Mouse (Mus musculus): ENCODE results near the gene Cul9. TPM values are rescaled to one million over a fixed set of nuclear protein-coding genes. Genes with fewer than 3 reads are reported as not detected.
A peak's percentile ranks its signal among the peaks of the same experiment; 100 is the strongest.
"Not testable (repeated sequence)": the region's sequence is repeated elsewhere in the genome, so short reads cannot be mapped to it uniquely, and the experiment has no call there.

The Cul9 gene
- total and polyA plus RNA-seq, 3 experiments, result 0.45 to 0.76 (median 0.70) TPM

GRCm38 (mm10) chr17:46574535-46574934 is 28.3 kb upstream of the Cul9 start:
- DNase-seq (ENCODE audit: low spot score) (no peak), ATAC-seq (ENCODE audit: extremely low read depth, insufficient number of reproducible peaks, low FRiP score, poor library complexity, severe bottlenecking) (no peak)
- H3K9me3 ChIP-seq (replicated peaks), result no peaks in the 10 kb centered on the region
- H3K4me3 ChIP-seq (ENCODE audit: low read depth, low read length), result no peak overlapping the region
- H3K27me3 ChIP-seq (ENCODE audit: insufficient read depth, low read length), result peaks cover 45% of the 10 kb centered on the region
- TF ChIP-seq TAL1 (conservative IDR thresholded peaks at IDR 0.05; ENCODE audit: low read depth, low read length) (no peak), GATA1 (IDR thresholded peaks at IDR 0.05; ENCODE audit: borderline replicate concordance, low read length) (no peak), POLR2AphosphoS5 (IDR thresholded peaks at IDR 0.05; ENCODE audit: insufficient replicate concordance, low read depth, low read length) (no peak), GATA2 (IDR thresholded peaks at IDR 0.05; ENCODE audit: borderline replicate concordance, low read depth, low read length) (no peak), CTCF (IDR thresholded peaks at IDR 0.05; ENCODE audit: low read depth, low read length) (no peak)
- no peaks in the 10 kb centered on the region for H3K36me3 ChIP-seq (replicated peaks)
- 0 out of 2 replicates have a peak, but pooled peaks cover 2% of the 10 kb centered on the region for H3K4me1 ChIP-seq (ENCODE audit: insufficient read depth, low read depth, low read length)

GRCm38 (mm10) chr17:46571005-46571404 is 24.8 kb upstream of the Cul9 start:
- H3K4me1 ChIP-seq (ENCODE audit: insufficient read depth, low read depth, low read length), result no peaks in the 10 kb centered on the region
- peaks cover 39% of the 10 kb centered on the region for H3K27me3 ChIP-seq (ENCODE audit: insufficient read depth, low read length)
- DNase-seq (ENCODE audit: low spot score), result no peak
- TF ChIP-seq CTCF (IDR thresholded peaks at IDR 0.05; ENCODE audit: low read depth, low read length) (no peak), GATA1 (IDR thresholded peaks at IDR 0.05; ENCODE audit: borderline replicate concordance, low read length) (no peak)
- no peaks in the 10 kb centered on the region for H3K36me3 ChIP-seq (replicated peaks)
- no peak overlapping the region for H3K4me3 ChIP-seq (ENCODE audit: low read depth, low read length)
- no peaks in the 10 kb centered on the region for H3K9me3 ChIP-seq (replicated peaks)
- ATAC-seq (ENCODE audit: extremely low read depth, insufficient number of reproducible peaks, low FRiP score, poor library complexity, severe bottlenecking), result no peak

- no peaks in the 10 kb centered on the region for H3K9me3 ChIP-seq (replicated peaks)
- H3K4me1 ChIP-seq (ENCODE audit: insufficient read depth, low read depth, low read length), result peaks cover 25% of the 10 kb centered on the region
- ATAC-seq (ENCODE audit: extremely low read depth, insufficient number of reproducible peaks, low FRiP score, poor library complexity, severe bottlenecking), result no peak
- TF ChIP-seq GATA2 (IDR thresholded peaks at IDR 0.05; ENCODE audit: borderline replicate concordance, low read depth, low read length), result no peak
- TF ChIP-seq POLR2AphosphoS5 (IDR thresholded peaks at IDR 0.05; ENCODE audit: insufficient replicate concordance, low read depth, low read length), result no peak
- no peak for TF ChIP-seq GATA1 (IDR thresholded peaks at IDR 0.05; ENCODE audit: borderline replicate concordance, low read length)
- no peak for TF ChIP-seq CTCF (IDR thresholded peaks at IDR 0.05; ENCODE audit: low read depth, low read length)
- no peak for TF ChIP-seq TAL1 (conservative IDR thresholded peaks at IDR 0.05; ENCODE audit: low read depth, low read length)
- no peak for DNase-seq (ENCODE audit: low spot score)
- H3K36me3 ChIP-seq (replicated peaks), result no peaks in the 10 kb centered on the region
- no peak overlapping the region for H3K4me3 ChIP-seq (ENCODE audit: low read depth, low read length)
- H3K27me3 ChIP-seq (ENCODE audit: insufficient read depth, low read length), result peaks cover 12% of the 10 kb centered on the region
Measured at GRCm38 (mm10) chr17:46559146-46559545, 13.0 kb upstream of the Cul9 start.

- no peak for ATAC-seq (ENCODE audit: extremely low read depth, insufficient number of reproducible peaks, low FRiP score, poor library complexity, severe bottlenecking)
- DNase-seq (ENCODE audit: low spot score), result no peak
- Histone ChIP-seq H3K27me3 (ENCODE audit: insufficient read depth, low read length) (peaks cover 12% of the 10 kb centered on the region), H3K36me3 (replicated peaks) (peaks cover 9% of the 10 kb centered on the region), H3K4me1 (ENCODE audit: insufficient read depth, low read depth, low read length) (peaks cover 35% of the 10 kb centered on the region), H3K9me3 (replicated peaks) (no peaks in the 10 kb centered on the region), H3K4me3 (ENCODE audit: low read depth, low read length) (no peak overlapping the region)
- TF ChIP-seq TAL1 (conservative IDR thresholded peaks at IDR 0.05; ENCODE audit: low read depth, low read length), result no peak
- no peak for TF ChIP-seq GATA1 (IDR thresholded peaks at IDR 0.05; ENCODE audit: borderline replicate concordance, low read length)
- TF ChIP-seq POLR2AphosphoS5 (IDR thresholded peaks at IDR 0.05; ENCODE audit: insufficient replicate concordance, low read depth, low read length), result no peak
- TF ChIP-seq CTCF (IDR thresholded peaks at IDR 0.05; ENCODE audit: low read depth, low read length), result no peak
- no peak for TF ChIP-seq GATA2 (IDR thresholded peaks at IDR 0.05; ENCODE audit: borderline replicate concordance, low read depth, low read length)
Measured at GRCm38 (mm10) chr17:46558151-46558550, 12.0 kb upstream of the Cul9 start.

- DNase-seq (ENCODE audit: low spot score); H3K27me3 ChIP-seq (ENCODE audit: insufficient read depth, low read length); H3K4me3 ChIP-seq (ENCODE audit: low read depth, low read length); H3K9me3 ChIP-seq (replicated peaks); ATAC-seq (ENCODE audit: extremely low read depth, insufficient number of reproducible peaks, low FRiP score, poor library complexity, severe bottlenecking): not testable (repeated sequence)
- H3K4me1 ChIP-seq (ENCODE audit: insufficient read depth, low read depth, low read length), result peaks cover 44% of the 10 kb centered on the region
- peaks cover 17% of the 10 kb centered on the region for H3K36me3 ChIP-seq (replicated peaks)
Measured at GRCm38 (mm10) chr17:46557321-46557720, 11.1 kb upstream of the Cul9 start.

GRCm38 (mm10) chr17:46556584-46556945 is 10.4 kb upstream of the Cul9 start:
- Histone ChIP-seq H3K4me1 (ENCODE audit: insufficient read depth, low read depth, low read length) (peaks cover 45% of the 10 kb centered on the region), H3K36me3 (replicated peaks) (peaks cover 25% of the 10 kb centered on the region), H3K4me3 (ENCODE audit: low read depth, low read length) (peak overlapping the region; percentile 91), H3K27me3 (ENCODE audit: insufficient read depth, low read length) (peaks cover 7% of the 10 kb centered on the region), H3K9me3 (replicated peaks) (no peaks in the 10 kb centered on the region)
- ATAC-seq (ENCODE audit: extremely low read depth, insufficient number of reproducible peaks, low FRiP score, poor library complexity, severe bottlenecking) (0 out of 2 replicates have a peak, but pooled peaks have one; percentile 3), DNase-seq (ENCODE audit: low spot score) (peak; percentile 46)
- no peak for TF ChIP-seq CTCF (IDR thresholded peaks at IDR 0.05; ENCODE audit: low read depth, low read length)
- no peak for TF ChIP-seq TAL1 (conservative IDR thresholded peaks at IDR 0.05; ENCODE audit: low read depth, low read length)
- TF ChIP-seq GATA1 (IDR thresholded peaks at IDR 0.05; ENCODE audit: borderline replicate concordance, low read length), result no peak
- TF ChIP-seq GATA2 (IDR thresholded peaks at IDR 0.05; ENCODE audit: borderline replicate concordance, low read depth, low read length), result no peak
- no peak for TF ChIP-seq POLR2AphosphoS5 (IDR thresholded peaks at IDR 0.05; ENCODE audit: insufficient replicate concordance, low read depth, low read length)
